Mouse (Mus musculus) lung, embryonic 16.5 days (tissue): ENCODE data around the gene Tas1r2. TPM values are rescaled to one million over a fixed set of nuclear protein-coding genes. Genes with fewer than 3 reads are reported as not detected.

Source experiments
- ATAC-seq: fragments of 200-750 bp; cut with Nextera tagmentation; 2 replicates; pipeline ENCODE4 v1.8.0; 2017; ENCODE audit warnings: low read depth, mild to moderate bottlenecking, moderate library complexity
- H3K27ac ChIP-seq: fragments of 300-500 bp; sonication (generic); 2 replicates; pipeline ENCODE4 v1.5.1; 2014; ENCODE audit warnings: mild to moderate bottlenecking, control low read depth, low read length
- H3K27me3 ChIP-seq: fragments of 300-500 bp; sonication (generic); 2 replicates; pipeline ENCODE4 v1.6.1; 2014; ENCODE audit warnings: low read depth, low read length, mixed read lengths; ENCODE audit not compliant: control insufficient read depth, insufficient read depth
- H3K36me3 ChIP-seq: fragments of 300-500 bp; sonication (generic); 2 replicates; pipeline ENCODE4 v1.6.1; 2014; ENCODE audit warnings: low read length; ENCODE audit not compliant: control insufficient read depth, insufficient read depth
- H3K4me1 ChIP-seq: fragments of 300-500 bp; sonication (generic); replicated peaks from 2 replicates; pipeline ENCODE4 v1.6.1; 2014; ENCODE audit warnings: low read length, mixed read lengths; ENCODE audit not compliant: control insufficient read depth, insufficient read depth
- H3K4me2 ChIP-seq: fragments of 300-500 bp; sonication (generic); 2 replicates; pipeline ENCODE4 v1.6.1; 2014; ENCODE audit warnings: low read depth, low read length, control low read depth
- H3K4me3 ChIP-seq: fragments of 300-500 bp; sonication (generic); 2 replicates; pipeline ENCODE4 v1.5.1; 2014; ENCODE audit warnings: mild to moderate bottlenecking, low read length, control low read depth
- H3K9ac ChIP-seq: fragments of 300-500 bp; sonication (generic); 2 replicates; pipeline ENCODE4 v1.6.1; 2014; ENCODE audit warnings: low read length, control low read depth
- H3K9me3 ChIP-seq: fragments of 300-500 bp; sonication (generic); 2 replicates; pipeline ENCODE4 v1.6.1; 2016; ENCODE audit warnings: low read length; ENCODE audit not compliant: control insufficient read depth
- WGBS: fragments of 180-500 bp; shearing (Covaris S2); extraction: QIAGEN DNeasy Blood & Tissue Kit; methylation state at CpG from one replicate; pipeline ENCODE4 v1.1.7; 2014; 5-methylcytosine and 5-hydroxymethylcytosine counted together
- polyA plus RNA-seq: library from polyadenylated mRNA; unstranded; fragments of >200 nt; fragmentation: Nextera tagmentation; extraction: Ambion mirVana; gene quantifications from 2 replicates; pipeline ENCODE4 v1.2.1, GENCODE M21; 2015

The Tas1r2 gene
- polyA plus RNA-seq, 1 experiment from 2014 or later, result not detected

- Histone ChIP-seq H3K9ac (no peak overlapping the region), H3K36me3 (no peaks in the 10 kb centered on the region), H3K4me2 (no peak overlapping the region), H3K9me3 (no peaks in the 10 kb centered on the region), H3K4me1 (no peaks in the 10 kb centered on the region), H3K27ac (no peak overlapping the region), H3K27me3 (no peaks in the 10 kb centered on the region), H3K4me3 (no peak overlapping the region)
- WGBS, result 53% methylated on average over 9 of the region's 9 CpGs
- ATAC-seq, result no peak
Measured at GRCm38 (mm10) chr4:139688058-139688457, 34.7 kb downstream of the Tas1r2 start.

DNA sequence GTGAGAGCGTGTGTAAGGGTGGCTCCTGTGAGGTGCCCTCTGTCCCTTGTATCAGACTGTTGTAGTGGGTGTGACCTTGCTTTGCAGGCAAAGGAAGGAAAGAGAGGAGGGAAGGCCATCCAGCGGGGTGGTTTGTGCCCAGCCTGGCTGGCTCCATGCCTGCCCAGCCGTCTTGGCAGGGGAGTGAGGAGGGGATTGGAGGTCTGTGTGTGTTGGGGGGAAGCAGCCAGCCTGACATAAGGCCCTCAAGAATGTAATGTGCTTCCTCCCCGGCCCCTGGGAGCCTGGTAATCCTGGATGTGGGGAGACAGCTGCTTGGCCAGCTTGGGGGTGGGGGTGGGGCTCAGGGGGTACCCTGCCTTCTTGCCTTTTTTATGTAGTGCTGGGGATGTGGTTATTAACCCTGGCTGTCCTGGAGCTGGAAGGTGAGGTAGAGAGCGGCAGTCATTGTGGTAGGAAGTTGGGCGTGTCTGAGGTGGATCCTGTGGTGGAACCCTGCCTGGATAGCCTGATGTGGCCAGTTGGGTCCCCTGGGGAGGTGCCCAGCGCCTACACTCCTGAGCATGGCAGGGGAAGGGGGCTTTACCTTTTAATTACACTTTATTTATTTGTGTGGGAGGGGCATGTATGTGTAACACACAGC lies 36.4 kb downstream of the Tas1r2 start:
- 21% methylated on average over 7 of the region's 7 CpGs for WGBS
- no peaks in the 10 kb centered on the region for H3K27me3 ChIP-seq
- ATAC-seq, result no peak

GRCm38 (mm10) chr4:139693315-139693714 lies 40.0 kb downstream of the Tas1r2 start:
- Histone ChIP-seq H3K36me3 (no peaks in the 10 kb centered on the region), H3K4me3 (no peak overlapping the region), H3K27ac (no peak overlapping the region), H3K27me3 (peaks cover 2% of the 10 kb centered on the region; the same call in 1 of the 2 replicates), H3K4me2 (no peak overlapping the region), H3K9me3 (no peaks in the 10 kb centered on the region), H3K9ac (no peak overlapping the region), H3K4me1 (no peaks in the 10 kb centered on the region)
- ATAC-seq, result no peak
- WGBS, result 43% methylated on average over 5 of the region's 5 CpGs

More for the DNA sequence above, 36.4 kb downstream of the Tas1r2 start:
- no peak overlapping the region for H3K9ac ChIP-seq
- no peak overlapping the region for H3K4me3 ChIP-seq
- H3K4me2 ChIP-seq, result no peak overlapping the region
- H3K9me3 ChIP-seq, result no peaks in the 10 kb centered on the region
- no peaks in the 10 kb centered on the region for H3K36me3 ChIP-seq
- H3K4me1 ChIP-seq, result no peaks in the 10 kb centered on the region
- H3K27ac ChIP-seq, result no peak overlapping the region

GRCm38 (mm10) chr4:139697755-139698154 lies 44.4 kb downstream of the Tas1r2 start:
- Histone ChIP-seq H3K27ac (no peak overlapping the region), H3K4me1 (no peaks in the 10 kb centered on the region), H3K27me3 (peaks cover 2% of the 10 kb centered on the region; the same call in 1 of the 2 replicates), H3K4me2 (no peak overlapping the region), H3K9me3 (no peaks in the 10 kb centered on the region), H3K9ac (no peak overlapping the region), H3K36me3 (no peaks in the 10 kb centered on the region), H3K4me3 (no peak overlapping the region)
- 6% methylated on average over 9 of the region's 9 CpGs for WGBS
- ATAC-seq, result no peak

DNA sequence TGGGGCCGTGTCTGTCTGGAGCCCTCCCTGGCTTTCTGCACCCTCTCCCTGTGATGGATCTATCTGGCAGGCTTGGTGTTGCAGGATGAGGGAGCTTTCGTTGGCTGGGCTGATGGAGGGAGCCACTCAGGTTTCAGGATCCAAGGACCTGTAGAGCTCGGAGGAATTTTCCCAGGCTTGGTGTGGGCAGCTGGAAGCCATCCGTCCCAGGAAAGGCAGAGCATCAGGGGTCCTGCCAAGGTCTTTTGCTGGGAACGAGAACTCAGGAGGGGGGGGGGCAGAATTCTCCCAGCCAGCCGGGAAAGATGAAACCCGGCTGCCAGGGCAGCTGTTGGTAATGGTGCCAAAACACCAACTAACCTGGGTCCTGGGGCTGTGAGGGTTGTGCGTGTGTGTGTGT lies 45.3 kb downstream of the Tas1r2 start:
- Histone ChIP-seq H3K4me3 (no peak overlapping the region), H3K27me3 (peaks cover 2% of the 10 kb centered on the region; the same call in 1 of the 2 replicates), H3K4me2 (no peak overlapping the region), H3K9ac (no peak overlapping the region), H3K4me1 (no peaks in the 10 kb centered on the region), H3K9me3 (no peaks in the 10 kb centered on the region), H3K36me3 (no peaks in the 10 kb centered on the region), H3K27ac (no peak overlapping the region)
- WGBS, result 37% methylated on average over 8 of the region's 8 CpGs
- ATAC-seq, result no peak

- Histone ChIP-seq H3K9me3 (no peaks in the 10 kb centered on the region), H3K4me1 (no peaks in the 10 kb centered on the region), H3K9ac (no peak overlapping the region), H3K36me3 (no peaks in the 10 kb centered on the region), H3K27me3 (no peaks in the 10 kb centered on the region), H3K4me3 (no peak overlapping the region), H3K4me2 (no peak overlapping the region), H3K27ac (no peak overlapping the region)
- 38% methylated on average over 4 of the region's 4 CpGs for WGBS
- no peak for ATAC-seq
Measured at GRCm38 (mm10) chr4:139702914-139703313, 49.6 kb downstream of the Tas1r2 start.

DNA sequence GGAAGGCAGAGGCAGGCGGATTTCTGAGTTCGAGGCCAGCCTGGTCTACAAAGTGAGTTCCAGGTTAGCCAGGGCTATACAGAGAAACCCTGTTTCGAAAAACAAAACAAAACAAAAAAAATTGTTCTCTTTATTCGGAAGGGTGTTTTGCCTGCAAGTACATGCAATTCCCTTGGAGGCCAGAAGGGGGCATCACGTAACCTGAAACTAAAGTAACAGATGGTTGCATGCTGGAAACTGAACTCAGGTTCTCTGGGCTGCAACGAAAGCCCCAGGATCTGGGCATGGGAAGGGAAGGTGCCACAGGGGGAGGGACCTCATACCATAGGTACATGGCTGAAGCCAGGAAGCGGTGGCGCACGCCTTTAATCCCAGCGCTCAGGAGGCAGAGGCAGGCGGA lies 50.1 kb downstream of the Tas1r2 start:
- H3K36me3 ChIP-seq, result no peaks in the 10 kb centered on the region
- H3K27me3 ChIP-seq, result no peaks in the 10 kb centered on the region
- 79% methylated on average over 11 of the region's 11 CpGs for WGBS

DNA sequence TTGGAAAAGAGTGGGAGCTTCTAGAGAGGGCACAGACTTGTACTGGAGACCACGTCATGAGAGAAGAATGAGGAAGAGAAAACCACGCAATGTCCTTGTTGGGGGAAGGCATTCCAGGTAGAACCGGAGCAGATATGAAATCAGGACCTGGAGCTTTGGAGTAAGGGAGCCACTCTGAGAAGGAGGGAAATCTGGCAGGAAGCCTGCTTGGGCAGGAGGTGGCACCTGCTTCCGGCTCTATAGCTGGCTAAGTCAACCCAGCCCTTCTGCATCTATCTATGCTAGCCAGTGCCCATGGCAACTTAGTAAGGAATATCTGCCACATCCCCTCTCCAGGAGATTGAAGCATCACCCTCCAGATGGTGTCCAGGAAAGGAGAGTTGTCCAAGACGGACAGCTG lies 52.6 kb downstream of the Tas1r2 start:
- 61% methylated on average over 5 of the region's 5 CpGs for WGBS
- Histone ChIP-seq H3K9me3 (no peaks in the 10 kb centered on the region), H3K4me1 (no peaks in the 10 kb centered on the region), H3K27me3 (no peaks in the 10 kb centered on the region), H3K4me3 (no peak overlapping the region), H3K4me2 (no peak overlapping the region), H3K9ac (no peak overlapping the region), H3K36me3 (no peaks in the 10 kb centered on the region), H3K27ac (no peak overlapping the region)
- no peak for ATAC-seq

More for the DNA sequence above, 50.1 kb downstream of the Tas1r2 start:
- Histone ChIP-seq H3K9me3 (no peaks in the 10 kb centered on the region), H3K9ac (no peak overlapping the region), H3K4me3 (no peak overlapping the region), H3K4me1 (no peaks in the 10 kb centered on the region), H3K4me2 (no peak overlapping the region), H3K27ac (no peak overlapping the region)
- ATAC-seq, result no peak

GRCm38 (mm10) chr4:139710467-139711334 lies 57.4 kb downstream of the Tas1r2 start:
- H3K9ac ChIP-seq, result no peak overlapping the region
- ATAC-seq, result no peak
- WGBS, result 48% methylated on average over 25 of the region's 25 CpGs

More at GRCm38 (mm10) chr4:139710467-139711334, 57.4 kb downstream of the Tas1r2 start:
- Histone ChIP-seq H3K9me3 (no peaks in the 10 kb centered on the region), H3K4me2 (no peak overlapping the region), H3K4me3 (no peak overlapping the region), H3K27me3 (no peaks in the 10 kb centered on the region), H3K27ac (no peak overlapping the region), H3K4me1 (no peaks in the 10 kb centered on the region), H3K36me3 (no peaks in the 10 kb centered on the region)
